Mouse (Mus musculus): ENCODE results near the gene Gpc1. TPM values are rescaled to one million over a fixed set of nuclear protein-coding genes. Genes with fewer than 3 reads are reported as not detected.

Gene Gpc1
- total and polyA plus RNA-seq, 3 experiments = 0.05 to 0.55 TPM; not detected in 1

- no peak overlapping the region for H3K9ac ChIP-seq (ENCODE audit: insufficient read depth, low read depth)
- H3K4me1 ChIP-seq (ENCODE audit: control insufficient read depth in 1 of 2, insufficient read depth in 2 of 2) = no peaks in the 10 kb centered on the region
- H3K79me2 ChIP-seq (replicated peaks; ENCODE audit: control insufficient read depth, extremely low read depth, insufficient read depth, poor library complexity, severe bottlenecking) = no peaks in the 10 kb centered on the region
- DNase-seq (ENCODE audit: extremely low read depth) = no peak
- no peak overlapping the region for H3K4me2 ChIP-seq (ENCODE audit: insufficient read depth, low read depth, poor library complexity, severe bottlenecking)
- H3K36me3 ChIP-seq (replicated peaks in 1 of 2; ENCODE audit: control insufficient read depth in 1 of 2, insufficient read depth in 1 of 2, low read length in 1 of 2) = no peaks in the 10 kb centered on the region
- in situ Hi-C loops (cut with MboI; ENCODE audit: low pct_ligation_motif_present, low pct_unique_long_range_greater_than_20kb, low sequenced_read_pairs) = no loop called here
- no peak overlapping the region for H3K4me3 ChIP-seq (replicated peaks in 1 of 3; ENCODE audit: low read depth in 2 of 3, low read length in 2 of 3, poor library complexity in 1 of 3)
- no peak overlapping the region for H3K27ac ChIP-seq (ENCODE audit: insufficient read depth, low read depth)
- peaks cover 97% of the 10 kb centered on the region for H3K27me3 ChIP-seq (replicated peaks)
- dilution Hi-C loops (cut with MboI; ENCODE audit: extremely low pct_ligation_motif_present, extremely low pct_unique_long_range_greater_than_20kb, low sequenced_read_pairs) = no loop called here
- TF ChIP-seq ZNF384 (IDR thresholded peaks at IDR 0.05; ENCODE audit: low read depth, low read length) (no peak), RAD21 (IDR thresholded peaks at IDR 0.05; ENCODE audit: low read depth, low read length) (no peak), POLR2AphosphoS2 (IDR thresholded peaks at IDR 0.05; ENCODE audit: low read depth, low read length) (no peak), ETS1 (conservative IDR thresholded peaks at IDR 0.05; ENCODE audit: low read depth, low read length) (no peak), CHD1 (IDR thresholded peaks at IDR 0.05; ENCODE audit: low read depth, low read length) (no peak), MYC (IDR thresholded peaks at IDR 0.05; ENCODE audit: low read depth, low read length) (no peak), SIN3A (IDR thresholded peaks at IDR 0.05; ENCODE audit: low read length) (no peak), MEF2A (IDR thresholded peaks at IDR 0.05; ENCODE audit: borderline replicate concordance, low read depth, low read length) (no peak), GABPA (IDR thresholded peaks at IDR 0.05; ENCODE audit: insufficient replicate concordance, low read depth, low read length) (no peak), POLR2A (IDR thresholded peaks at IDR 0.05; ENCODE audit: low read depth, low read length) (no peak), NRF1 (IDR thresholded peaks at IDR 0.05; ENCODE audit: low read depth, low read length) (no peak), ZC3H11A (IDR thresholded peaks at IDR 0.05; ENCODE audit: low read depth, low read length) (no peak), KAT2A (IDR thresholded peaks at IDR 0.05; ENCODE audit: insufficient replicate concordance, low read length) (no peak), SMC3 (IDR thresholded peaks at IDR 0.05; ENCODE audit: low read depth, low read length) (no peak), MXI1 (IDR thresholded peaks at IDR 0.05; ENCODE audit: low read depth, low read length) (no peak), PAX5 (IDR thresholded peaks at IDR 0.05; ENCODE audit: low read length) (no peak), JUN (IDR thresholded peaks at IDR 0.05; ENCODE audit: insufficient read depth, low read depth, low read length) (no peak), MAFK (IDR thresholded peaks at IDR 0.05; ENCODE audit: insufficient replicate concordance, low read length) (no peak), HCFC1 (IDR thresholded peaks at IDR 0.05; ENCODE audit: low read depth, low read length) (no peak)
- no peaks in the 10 kb centered on the region for H3K9me3 ChIP-seq (replicated peaks; ENCODE audit: low read length)
These were observed 48.7 kb downstream of the Gpc1 start for GRCm38 (mm10) chr1:92880101-92880500.

- Histone ChIP-seq H3K9ac (ENCODE audit: insufficient read depth, low read depth) (no peak overlapping the region), H3K36me3 (replicated peaks in 1 of 2; ENCODE audit: control insufficient read depth in 1 of 2, insufficient read depth in 1 of 2, low read length in 1 of 2) (no peaks in the 10 kb centered on the region), H3K4me1 (ENCODE audit: control insufficient read depth in 1 of 2, insufficient read depth in 2 of 2) (no peaks in the 10 kb centered on the region; a peak in 1 of 4 replicates), H3K79me2 (replicated peaks; ENCODE audit: control insufficient read depth, extremely low read depth, insufficient read depth, poor library complexity, severe bottlenecking) (no peaks in the 10 kb centered on the region), H3K27me3 (replicated peaks) (peaks cover 96% of the 10 kb centered on the region), H3K4me3 (replicated peaks in 1 of 3; ENCODE audit: low read depth in 2 of 3, low read length in 2 of 3, poor library complexity in 1 of 3) (no peak overlapping the region), H3K27ac (ENCODE audit: insufficient read depth, low read depth) (no peak overlapping the region), H3K9me3 (replicated peaks; ENCODE audit: low read length) (no peaks in the 10 kb centered on the region), H3K4me2 (ENCODE audit: insufficient read depth, low read depth, poor library complexity, severe bottlenecking) (no peak overlapping the region)
- TF ChIP-seq MXI1 (IDR thresholded peaks at IDR 0.05; ENCODE audit: low read depth, low read length) = no peak
- no peak for TF ChIP-seq MYC (IDR thresholded peaks at IDR 0.05; ENCODE audit: low read depth, low read length)
- TF ChIP-seq CHD1 (IDR thresholded peaks at IDR 0.05; ENCODE audit: low read depth, low read length) = no peak
- no peak for TF ChIP-seq NELFE (IDR thresholded peaks at IDR 0.05; ENCODE audit: low read depth, low read length)
- no peak for TF ChIP-seq ZKSCAN1 (IDR thresholded peaks at IDR 0.05; ENCODE audit: borderline replicate concordance, low read depth, low read length)
- no peak for TF ChIP-seq ZNF384 (IDR thresholded peaks at IDR 0.05; ENCODE audit: low read depth, low read length)
- TF ChIP-seq ELF1 (IDR thresholded peaks at IDR 0.05; ENCODE audit: low read depth, low read length) = no peak
- no peak for TF ChIP-seq RCOR1 (conservative IDR thresholded peaks at IDR 0.05; ENCODE audit: low read depth, low read length)
- no peak for TF ChIP-seq E2F4 (IDR thresholded peaks at IDR 0.05; ENCODE audit: insufficient replicate concordance, low read depth, low read length)
- no peak for TF ChIP-seq POLR2A (IDR thresholded peaks at IDR 0.05; ENCODE audit: low read depth, low read length)
- TF ChIP-seq ZC3H11A (IDR thresholded peaks at IDR 0.05; ENCODE audit: low read depth, low read length) = no peak
- TF ChIP-seq TBP (conservative IDR thresholded peaks at IDR 0.05; ENCODE audit: low read depth, low read length) = no peak
- no peak for TF ChIP-seq GABPA (IDR thresholded peaks at IDR 0.05; ENCODE audit: insufficient replicate concordance, low read depth, low read length)
- TF ChIP-seq NRF1 (IDR thresholded peaks at IDR 0.05; ENCODE audit: low read depth, low read length) = no peak
- no peak for TF ChIP-seq PAX5 (IDR thresholded peaks at IDR 0.05; ENCODE audit: low read length)
- no peak for TF ChIP-seq POLR2AphosphoS2 (IDR thresholded peaks at IDR 0.05; ENCODE audit: low read depth, low read length)
- TF ChIP-seq USF2 (conservative IDR thresholded peaks at IDR 0.05; ENCODE audit: low read depth, low read length) = no peak
- no peak for DNase-seq (ENCODE audit: extremely low read depth)
- dilution Hi-C loops (cut with MboI; ENCODE audit: extremely low pct_ligation_motif_present, extremely low pct_unique_long_range_greater_than_20kb, low sequenced_read_pairs) (no loop called here), in situ Hi-C loops (cut with MboI; ENCODE audit: low pct_ligation_motif_present, low pct_unique_long_range_greater_than_20kb, low sequenced_read_pairs) (no loop called here)
These were observed 50.5 kb downstream of the Gpc1 start for GRCm38 (mm10) chr1:92881982-92882381.

Data from CH12.LX (cell line).